Mouse (Mus musculus) liver, adult 2 months (tissue): ENCODE data around the gene Ube2b. TPM values are rescaled to one million over a fixed set of nuclear protein-coding genes. Genes with fewer than 3 reads are reported as not detected.

Source experiments
- DNase-seq: peaks from one replicate; pipeline ENCODE4 v3.0.0-alpha.2; 2011; ENCODE audit warnings: low read depth, low spot score; ENCODE audit errors: extremely low read depth
- H3K27ac ChIP-seq: fragments of 200-500 bp; replicated peaks from 2 replicates; pipeline ENCODE4 v1.5.1; 2012; ENCODE audit warnings: low read depth, mild to moderate bottlenecking, control low read depth, inconsistent platforms, low read length; ENCODE audit not compliant: insufficient read depth
- H3K27me3 ChIP-seq: fragments of 200-500 bp; 2 replicates; pipeline ENCODE4 v1.6.1; 2012; ENCODE audit warnings: mild to moderate bottlenecking, moderate library complexity, low read length, inconsistent platforms; ENCODE audit not compliant: control insufficient read depth, insufficient read depth
- H3K36me3 ChIP-seq: fragments of 200-500 bp; 2 replicates; pipeline ENCODE4 v1.6.1; 2012; ENCODE audit warnings: low read length, inconsistent platforms; ENCODE audit not compliant: control insufficient read depth, insufficient read depth
- H3K4me1 ChIP-seq: fragments of 200-500 bp; 2 replicates; pipeline ENCODE4 v1.6.1; 2011; ENCODE audit warnings: low read length; ENCODE audit not compliant: control insufficient read depth, insufficient read depth
- H3K4me3 ChIP-seq: fragments of 200-500 bp; 2 replicates; pipeline ENCODE4 v1.5.1; 2011; ENCODE audit warnings: low read depth, mild to moderate bottlenecking, control low read depth, low read length, moderate library complexity; ENCODE audit not compliant: insufficient read depth
- H3K79me2 ChIP-seq: fragments of 200-500 bp; 2 replicates; pipeline ENCODE4 v1.6.1; 2012; ENCODE audit warnings: inconsistent platforms, mild to moderate bottlenecking, low read length, moderate library complexity; ENCODE audit not compliant: control insufficient read depth, insufficient read depth
- H3K9ac ChIP-seq: fragments of 200-500 bp; 2 replicates; pipeline ENCODE4 v1.6.1; 2012; ENCODE audit warnings: low read depth, mild to moderate bottlenecking, control low read depth, inconsistent platforms, low read length
- CTCF ChIP-seq: fragments of 200-500 bp; IDR thresholded peaks from 2 replicates; pipeline ENCODE4 v1.5.1; 2011; ENCODE audit warnings: low read depth, low read length, control low read depth
- POLR2A ChIP-seq: fragments of 200-500 bp; IDR thresholded peaks from 2 replicates; pipeline ENCODE4 v1.6.1; 2011; ENCODE audit warnings: low read length, control low read depth; ENCODE audit not compliant: insufficient read depth; ENCODE audit errors: extremely low read depth
- WGBS: fragments of 180-500 bp; shearing (Covaris S2); methylation state at CpG from one replicate; pipeline ENCODE4 v1.1.7; 2018; 5-methylcytosine and 5-hydroxymethylcytosine counted together
- polyA plus RNA-seq: library from polyadenylated mRNA; depleted of rRNA; stranded (reverse); fragments of >200 nt; gene quantifications from 2 replicates; pipeline ENCODE4 v1.2.3, GENCODE M21; 2012
- total RNA-seq: library from RNA; depleted of rRNA; stranded (reverse); fragments of >200 nt; gene quantifications from 2 replicates; pipeline ENCODE4 v1.2.3, GENCODE M21; 2014

Ube2b gene
- total and polyA plus RNA-seq, 2 experiments, result 50.2 to 107 TPM

- Histone ChIP-seq H3K9ac (no peak overlapping the region), H3K27ac (no peak overlapping the region), H3K36me3 (no peaks in the 10 kb centered on the region), H3K79me2 (no peaks in the 10 kb centered on the region), H3K4me1 (0 out of 2 replicates have a peak, but pooled peaks cover 2% of the 10 kb centered on the region), H3K27me3 (no peaks in the 10 kb centered on the region), H3K4me3 (no peak overlapping the region)
- TF ChIP-seq CTCF (no peak), POLR2A (no peak)
- WGBS, result 79% methylated on average over 6 of the region's 6 CpGs
- no peak for DNase-seq
Observed at GRCm38 (mm10) chr11:51943500-51943841, 57.1 kb downstream of the Ube2b start.

DNA sequence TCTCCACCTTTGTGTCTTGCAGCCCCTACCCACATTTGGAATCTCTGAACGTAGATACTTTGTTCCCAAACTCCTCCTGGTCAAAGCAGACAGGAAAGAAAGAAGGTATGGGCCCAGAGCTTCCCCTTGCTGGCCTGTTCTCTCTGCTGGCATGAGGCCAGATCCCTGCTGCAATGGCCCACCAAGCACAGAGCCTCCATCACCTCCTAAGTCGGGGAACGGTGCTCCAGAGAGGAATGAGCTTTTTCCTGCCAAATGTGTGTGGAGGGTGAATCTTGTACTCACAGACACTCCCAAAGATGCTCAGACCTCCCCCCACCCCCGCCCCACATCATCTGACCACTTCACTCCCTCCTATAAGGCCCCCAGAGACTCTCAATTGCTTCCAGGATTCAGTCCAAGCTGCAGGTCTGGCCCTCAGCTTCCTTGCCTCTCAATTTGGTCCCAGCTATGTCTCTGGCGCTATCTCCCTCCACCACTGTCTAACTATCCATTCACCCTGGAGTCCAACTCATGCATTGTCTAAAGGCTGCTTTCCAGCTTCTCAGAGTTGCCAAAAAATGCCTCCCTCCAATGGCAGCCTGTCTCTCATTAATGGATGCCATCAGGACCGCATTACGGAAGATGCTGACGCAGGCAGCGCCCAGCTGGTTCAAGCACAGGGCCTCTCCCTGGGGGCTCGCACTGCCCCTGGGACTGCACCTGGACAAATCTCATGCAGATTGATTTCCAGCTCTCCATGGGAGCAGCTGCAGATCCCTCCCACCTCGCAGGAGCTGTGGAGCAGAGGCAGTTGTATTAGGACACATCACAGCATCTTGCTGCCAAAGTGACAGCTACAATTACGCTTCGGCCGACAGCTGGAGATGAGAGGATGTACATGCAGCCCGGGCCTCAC is 57.7 kb downstream of the Ube2b start:
- Histone ChIP-seq H3K27ac (no peak overlapping the region), H3K36me3 (no peaks in the 10 kb centered on the region), H3K9ac (no peak overlapping the region), H3K27me3 (no peaks in the 10 kb centered on the region), H3K4me3 (no peak overlapping the region), H3K4me1 (0 out of 2 replicates have a peak, but pooled peaks cover 2% of the 10 kb centered on the region), H3K79me2 (no peaks in the 10 kb centered on the region)
- TF ChIP-seq CTCF (no peak), POLR2A (no peak)
- DNase-seq, result no peak
- WGBS, result 84% methylated on average over 15 of the region's 15 CpGs

DNA sequence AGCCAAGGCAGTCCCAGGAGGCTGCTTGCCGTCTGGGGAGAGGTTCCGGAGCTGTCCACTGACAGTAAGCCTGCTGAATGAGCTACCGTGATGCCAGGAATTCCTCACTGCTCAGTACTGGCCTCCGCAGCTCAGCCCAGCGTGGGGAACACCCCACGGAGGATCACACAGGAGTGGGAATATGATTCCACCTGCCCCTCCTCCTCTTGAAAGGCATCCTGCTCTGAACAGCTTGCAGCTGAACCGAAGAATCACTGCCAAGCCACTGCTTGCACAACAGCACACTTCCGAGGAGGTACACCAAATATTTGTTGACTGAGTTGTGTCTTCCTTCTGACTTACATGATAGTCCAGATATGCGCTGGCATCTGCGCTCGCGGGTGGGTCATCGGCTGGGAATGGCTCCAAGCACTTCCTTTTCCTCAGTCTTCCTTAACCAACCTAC is 60.0 kb downstream of the Ube2b start:
- TF ChIP-seq POLR2A (no peak), CTCF (no peak)
- Histone ChIP-seq H3K79me2 (no peaks in the 10 kb centered on the region), H3K27ac (no peak overlapping the region), H3K9ac (no peak overlapping the region), H3K4me1 (0 out of 2 replicates have a peak, but pooled peaks cover 2% of the 10 kb centered on the region), H3K27me3 (no peaks in the 10 kb centered on the region), H3K4me3 (no peak overlapping the region), H3K36me3 (no peaks in the 10 kb centered on the region)
- DNase-seq, result peak; percentile 24
- 60% methylated on average over 13 of the region's 13 CpGs for WGBS

GRCm38 (mm10) chr11:51939590-51939955 is 61.0 kb downstream of the Ube2b start:
- no peak for DNase-seq
- WGBS, result 83% methylated on average over 8 of the region's 8 CpGs
- Histone ChIP-seq H3K79me2 (no peaks in the 10 kb centered on the region), H3K27ac (no peak overlapping the region), H3K4me3 (no peak overlapping the region), H3K36me3 (no peaks in the 10 kb centered on the region), H3K4me1 (0 out of 2 replicates have a peak, but pooled peaks cover 2% of the 10 kb centered on the region), H3K27me3 (no peaks in the 10 kb centered on the region), H3K9ac (no peak overlapping the region)
- TF ChIP-seq CTCF, result no peak
- TF ChIP-seq POLR2A, result no peak

DNA sequence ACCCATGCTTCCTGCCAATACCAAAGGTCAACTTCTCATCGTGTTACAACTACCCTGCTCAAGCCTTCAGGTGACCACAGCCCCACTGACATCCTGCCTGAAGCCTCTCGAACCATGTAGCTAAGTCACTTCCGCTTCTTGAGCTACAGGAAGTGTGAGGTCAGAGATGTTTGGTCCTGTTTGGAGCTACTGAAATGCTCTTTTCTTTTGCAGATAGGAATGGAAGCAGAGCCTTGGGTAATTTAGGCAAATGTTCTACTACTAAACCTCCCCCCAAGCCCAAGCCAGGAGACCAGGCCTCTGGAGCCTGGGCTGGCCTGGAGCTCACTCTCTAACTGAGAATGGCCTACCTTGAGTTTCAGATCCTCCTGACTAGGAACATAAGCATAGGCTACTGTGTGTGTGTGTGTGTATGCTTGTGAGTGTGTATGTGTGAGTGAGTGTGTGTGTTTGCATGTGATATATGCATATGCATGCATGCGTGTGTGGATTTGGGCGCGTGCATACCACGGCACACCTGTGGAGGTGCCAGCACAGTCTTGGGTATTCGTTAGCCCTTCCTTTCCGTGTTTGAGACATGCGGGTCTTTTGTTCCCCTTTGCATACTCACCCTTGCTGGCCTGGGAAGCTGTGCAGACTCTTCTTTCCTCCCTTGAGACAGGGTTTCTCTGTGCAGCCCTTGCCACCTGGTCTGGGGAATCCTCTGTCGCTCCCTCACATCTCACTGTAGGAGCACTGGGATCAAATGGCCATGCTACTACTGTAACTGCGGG is 61.6 kb downstream of the Ube2b start:
- Histone ChIP-seq H3K9ac (no peak overlapping the region), H3K36me3 (no peaks in the 10 kb centered on the region), H3K27me3 (no peaks in the 10 kb centered on the region), H3K4me3 (no peak overlapping the region), H3K27ac (no peak overlapping the region), H3K4me1 (0 out of 2 replicates have a peak, but pooled peaks cover 2% of the 10 kb centered on the region), H3K79me2 (no peaks in the 10 kb centered on the region)
- 82% methylated on average over 12 of the region's 12 CpGs for WGBS
- DNase-seq, result peak; percentile 28
- TF ChIP-seq POLR2A (no peak), CTCF (no peak)
